Mouse (Mus musculus): ENCODE results near the gene Nek7. TPM values are rescaled to one million over a fixed set of nuclear protein-coding genes. Genes with fewer than 3 reads are reported as not detected.

Nek7 gene
- total and polyA plus RNA-seq, 2 experiments from 2014 or later, result 19.7 to 24.0 TPM

- H3K4me3 ChIP-seq (ENCODE audit: low read depth, low read length), result no peak overlapping the region
- no peaks in the 10 kb centered on the region for H3K27me3 ChIP-seq (ENCODE audit: insufficient read depth, low read length)
- no peak overlapping the region for H3K4me2 ChIP-seq (ENCODE audit: low read depth, low read length, poor library complexity, severe bottlenecking)
- no peaks in the 10 kb centered on the region for H3K9me3 ChIP-seq (ENCODE audit: low read length)
- peaks cover 3% of the 10 kb centered on the region; the same call in 1 of the 2 replicates for H3K4me1 ChIP-seq (ENCODE audit: insufficient read depth, low read length)
- TF ChIP-seq CTCF (IDR thresholded peaks at IDR 0.05), result no peak
- H3K36me3 ChIP-seq (ENCODE audit: insufficient read depth, low read length), result no peaks in the 10 kb centered on the region
- no peak overlapping the region for H3K27ac ChIP-seq (ENCODE audit: low read depth, low read length)
- H3K9ac ChIP-seq (replicated peaks; ENCODE audit: low read length, poor library complexity, severe bottlenecking), result no peak overlapping the region
- ATAC-seq (ENCODE audit: low FRiP score), result no peak
- WGBS, result 86% methylated on average over 8 of the region's 8 CpGs
- DNase-seq (ENCODE audit: low spot score), result no peak
Measured at GRCm38 (mm10) chr1:138606771-138607170, 13.2 kb downstream of the Nek7 start.

DNA sequence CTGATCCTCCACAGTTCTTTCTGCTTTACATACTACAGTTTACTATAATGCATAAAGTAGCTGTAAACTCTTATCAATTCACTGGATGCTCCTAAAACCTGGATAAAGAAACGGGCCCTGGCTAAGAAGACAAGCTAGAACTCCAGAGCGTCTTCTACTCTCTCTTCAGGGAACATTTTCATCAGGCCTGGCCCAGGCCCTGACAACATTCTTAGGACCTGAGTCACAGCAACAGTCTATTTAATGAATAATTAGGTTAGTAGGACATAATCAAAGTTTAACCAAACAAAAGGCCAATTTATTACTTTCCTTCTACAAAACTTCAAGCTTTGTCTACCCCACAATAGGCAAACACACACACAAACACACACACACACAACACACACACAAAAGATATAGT is 15.2 kb downstream of the Nek7 start:
- WGBS, result 77% methylated on average over 2 of the region's 2 CpGs
- no peak for DNase-seq (ENCODE audit: low spot score)
- H3K36me3 ChIP-seq (ENCODE audit: insufficient read depth, low read length), result no peaks in the 10 kb centered on the region
- no peak for ATAC-seq (ENCODE audit: low FRiP score)
- H3K27ac ChIP-seq (ENCODE audit: low read depth, low read length), result no peak overlapping the region
- peaks cover 3% of the 10 kb centered on the region; the same call in 1 of the 2 replicates for H3K4me1 ChIP-seq (ENCODE audit: insufficient read depth, low read length)
- H3K9ac ChIP-seq (replicated peaks; ENCODE audit: low read length, poor library complexity, severe bottlenecking), result no peak overlapping the region
- TF ChIP-seq CTCF (IDR thresholded peaks at IDR 0.05), result no peak
- H3K4me3 ChIP-seq (ENCODE audit: low read depth, low read length), result no peak overlapping the region
- H3K9me3 ChIP-seq (ENCODE audit: low read length), result no peaks in the 10 kb centered on the region
- H3K27me3 ChIP-seq (ENCODE audit: insufficient read depth, low read length), result no peaks in the 10 kb centered on the region
- H3K4me2 ChIP-seq (ENCODE audit: low read depth, low read length, poor library complexity, severe bottlenecking), result no peak overlapping the region

- H3K4me2 ChIP-seq (ENCODE audit: low read depth, low read length, poor library complexity, severe bottlenecking), result no peak overlapping the region
- H3K27me3 ChIP-seq (ENCODE audit: insufficient read depth, low read length), result no peaks in the 10 kb centered on the region
- TF ChIP-seq CTCF (IDR thresholded peaks at IDR 0.05), result no peak
- H3K27ac ChIP-seq (ENCODE audit: low read depth, low read length), result no peak overlapping the region
- no peak overlapping the region for H3K4me3 ChIP-seq (ENCODE audit: low read depth, low read length)
- no peaks in the 10 kb centered on the region for H3K36me3 ChIP-seq (ENCODE audit: insufficient read depth, low read length)
- DNase-seq (ENCODE audit: low spot score) (no peak), ATAC-seq (ENCODE audit: low FRiP score) (no peak)
- WGBS, result 92% methylated on average over 4 of the region's 4 CpGs
- H3K9ac ChIP-seq (replicated peaks; ENCODE audit: low read length, poor library complexity, severe bottlenecking), result no peak overlapping the region
- no peaks in the 10 kb centered on the region for H3K9me3 ChIP-seq (ENCODE audit: low read length)
- H3K4me1 ChIP-seq (ENCODE audit: insufficient read depth, low read length), result peaks cover 3% of the 10 kb centered on the region; the same call in 1 of the 2 replicates
Measured at GRCm38 (mm10) chr1:138603974-138604373, 16.0 kb downstream of the Nek7 start.

DNA sequence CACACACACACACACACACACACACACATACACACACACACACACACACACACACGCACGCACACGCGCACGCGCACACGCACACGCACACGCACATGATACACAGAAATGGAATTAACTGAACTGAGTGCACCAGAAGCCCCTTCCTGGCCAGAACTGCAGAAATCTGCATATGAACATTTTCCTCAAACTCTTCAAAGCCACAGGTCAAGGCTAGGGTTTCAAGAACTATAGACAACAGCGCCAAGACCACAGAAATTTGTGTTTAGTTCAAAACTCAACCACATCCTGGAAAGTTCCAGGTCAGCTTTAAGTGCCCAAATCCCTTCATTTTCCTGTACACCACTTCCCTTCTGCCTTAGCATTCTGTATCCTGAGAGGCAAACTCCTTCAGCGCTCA is 21.9 kb downstream of the Nek7 start:
- no peak overlapping the region for H3K4me2 ChIP-seq (ENCODE audit: low read depth, low read length, poor library complexity, severe bottlenecking)
- no peak for ATAC-seq (ENCODE audit: low FRiP score)
- 89% methylated on average over 11 of the region's 11 CpGs for WGBS

DNA sequence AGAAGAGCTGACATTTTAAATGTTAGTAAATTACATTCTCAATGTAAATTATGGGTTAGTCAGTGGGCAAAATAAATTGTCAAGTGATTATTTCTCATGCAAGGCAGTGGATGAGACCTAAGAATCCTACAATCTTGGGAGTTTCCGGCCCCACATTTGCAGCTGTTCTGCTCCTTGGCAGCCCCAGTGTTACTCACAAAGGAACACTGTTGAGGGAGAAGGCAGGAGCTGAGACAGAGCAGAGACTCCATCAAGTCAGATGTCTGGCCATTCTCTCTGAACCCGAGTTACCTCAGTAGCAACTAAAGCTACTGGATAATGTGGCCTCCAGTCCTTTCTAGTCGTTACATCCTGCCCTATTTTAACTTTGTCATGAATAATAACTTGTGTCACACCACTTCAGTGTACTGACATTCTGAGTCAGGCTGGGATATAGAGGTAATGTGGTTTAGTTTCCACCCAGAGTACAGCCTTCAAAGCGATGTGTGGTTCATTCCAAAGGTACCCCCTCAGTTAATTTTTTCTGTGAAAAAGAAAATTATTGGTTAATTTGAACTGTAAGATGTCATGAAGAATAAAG is 23.7 kb downstream of the Nek7 start:
- no peak for ATAC-seq (ENCODE audit: low FRiP score)
- H3K4me2 ChIP-seq (ENCODE audit: low read depth, low read length, poor library complexity, severe bottlenecking), result no peak overlapping the region
- 61% methylated on average over 4 of the region's 4 CpGs for WGBS
- H3K9me3 ChIP-seq (ENCODE audit: low read length), result no peaks in the 10 kb centered on the region
- H3K27ac ChIP-seq (ENCODE audit: low read depth, low read length), result no peak overlapping the region
- H3K4me1 ChIP-seq (ENCODE audit: insufficient read depth, low read length), result no peaks in the 10 kb centered on the region
- no peak overlapping the region for H3K4me3 ChIP-seq (ENCODE audit: low read depth, low read length)
- no peak for TF ChIP-seq CTCF (IDR thresholded peaks at IDR 0.05)
- H3K9ac ChIP-seq (replicated peaks; ENCODE audit: low read length, poor library complexity, severe bottlenecking), result no peak overlapping the region
- peak; percentile 23 for DNase-seq (ENCODE audit: low spot score)
- H3K36me3 ChIP-seq (ENCODE audit: insufficient read depth, low read length), result no peaks in the 10 kb centered on the region
- H3K27me3 ChIP-seq (ENCODE audit: insufficient read depth, low read length), result no peaks in the 10 kb centered on the region

More for the DNA sequence above, 21.9 kb downstream of the Nek7 start:
- no peak overlapping the region for H3K4me3 ChIP-seq (ENCODE audit: low read depth, low read length)
- no peaks in the 10 kb centered on the region for H3K9me3 ChIP-seq (ENCODE audit: low read length)
- TF ChIP-seq CTCF (IDR thresholded peaks at IDR 0.05), result no peak
- H3K9ac ChIP-seq (replicated peaks; ENCODE audit: low read length, poor library complexity, severe bottlenecking), result no peak overlapping the region
- no peaks in the 10 kb centered on the region for H3K36me3 ChIP-seq (ENCODE audit: insufficient read depth, low read length)
- DNase-seq (ENCODE audit: low spot score), result no peak
- no peaks in the 10 kb centered on the region for H3K27me3 ChIP-seq (ENCODE audit: insufficient read depth, low read length)
- no peaks in the 10 kb centered on the region for H3K4me1 ChIP-seq (ENCODE audit: insufficient read depth, low read length)
- no peak overlapping the region for H3K27ac ChIP-seq (ENCODE audit: low read depth, low read length)

GRCm38 (mm10) chr1:138594910-138595309 is 25.0 kb downstream of the Nek7 start:
- Histone ChIP-seq H3K36me3 (ENCODE audit: insufficient read depth, low read length) (no peaks in the 10 kb centered on the region), H3K9ac (replicated peaks; ENCODE audit: low read length, poor library complexity, severe bottlenecking) (no peak overlapping the region), H3K27me3 (ENCODE audit: insufficient read depth, low read length) (no peaks in the 10 kb centered on the region), H3K27ac (ENCODE audit: low read depth, low read length) (no peak overlapping the region), H3K9me3 (ENCODE audit: low read length) (no peaks in the 10 kb centered on the region), H3K4me2 (ENCODE audit: low read depth, low read length, poor library complexity, severe bottlenecking) (no peak overlapping the region), H3K4me1 (ENCODE audit: insufficient read depth, low read length) (no peaks in the 10 kb centered on the region), H3K4me3 (ENCODE audit: low read depth, low read length) (no peak overlapping the region)
- DNase-seq (ENCODE audit: low spot score), result no peak
- 58% methylated on average over 5 of the region's 5 CpGs for WGBS
- no peak for TF ChIP-seq CTCF (IDR thresholded peaks at IDR 0.05)
- no peak for ATAC-seq (ENCODE audit: low FRiP score)

Measured in midbrain, postnatal 0 days (tissue).